Mouse (Mus musculus): Measurements from ENCODE around the gene Crcp. TPM values are rescaled to one million over a fixed set of nuclear protein-coding genes. Genes with fewer than 3 reads are reported as not detected.

Gene Crcp
- total and polyA plus RNA-seq, 3 experiments, result 42.3 to 63.2 (median 58.3) TPM

DNA sequence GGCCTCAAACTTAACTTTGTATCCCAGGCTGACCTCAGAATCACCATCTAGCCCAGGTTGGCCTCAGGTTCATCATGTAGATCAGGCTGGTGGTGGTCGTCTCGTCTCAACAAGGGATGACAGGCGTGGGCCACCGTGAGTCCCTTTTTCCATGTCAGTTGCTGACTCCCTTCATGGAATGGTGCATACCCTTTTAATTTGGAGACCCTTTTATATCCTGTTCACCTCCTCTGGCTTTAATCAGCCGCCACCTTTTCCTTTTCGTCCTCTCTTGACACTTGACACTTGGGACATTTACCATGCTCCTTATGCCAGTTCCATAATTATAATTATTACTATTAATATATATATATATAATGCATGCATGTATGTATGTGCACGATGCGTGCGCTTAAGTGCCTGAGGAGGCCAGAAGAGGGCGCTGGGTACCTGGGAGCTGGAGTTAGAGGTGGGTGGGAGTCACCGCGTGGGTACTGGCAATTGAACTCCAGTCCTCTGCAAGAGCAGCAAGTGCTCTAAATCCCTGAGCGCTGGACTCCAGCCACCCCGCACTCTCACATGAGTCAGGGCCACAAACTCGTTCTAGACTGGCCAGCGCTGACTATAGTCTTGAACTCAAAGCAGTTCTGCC lies 51.1 kb downstream of the Crcp start:
- Histone ChIP-seq H3K79me2 (replicated peaks; ENCODE audit: control insufficient read depth, extremely low read depth, insufficient read depth, poor library complexity, severe bottlenecking) (peaks cover 23% of the 10 kb centered on the region), H3K36me3 (replicated peaks in 1 of 2; ENCODE audit: control insufficient read depth in 1 of 2, insufficient read depth in 1 of 2, low read length in 1 of 2) (peaks cover 13 to 39% of the 10 kb centered on the region in 2 experiments), H3K4me3 (replicated peaks in 1 of 3; ENCODE audit: low read depth in 2 of 3, low read length in 2 of 3, poor library complexity in 1 of 3) (peak overlapping the region; percentile 75 to 88 (median 77)), H3K9me3 (replicated peaks; ENCODE audit: low read length) (peaks cover 5% of the 10 kb centered on the region), H3K4me1 (ENCODE audit: control insufficient read depth in 1 of 2, insufficient read depth in 2 of 2) (peaks cover 11 to 46% of the 10 kb centered on the region in 2 experiments; a peak in 3 of 4 replicates), H3K4me2 (ENCODE audit: insufficient read depth, low read depth, poor library complexity, severe bottlenecking) (peak overlapping the region; percentile 56), H3K27me3 (replicated peaks) (no peaks in the 10 kb centered on the region), H3K27ac (ENCODE audit: insufficient read depth, low read depth) (0 out of 2 replicates have a peak overlapping the region, but pooled peaks have one; percentile 62), H3K9ac (ENCODE audit: insufficient read depth, low read depth) (peak overlapping the region; percentile 87)
- DNase-seq (ENCODE audit: extremely low read depth), result no peak
- in situ Hi-C loops (cut with MboI; ENCODE audit: low pct_ligation_motif_present, low pct_unique_long_range_greater_than_20kb, low sequenced_read_pairs), result no loop called here
- no peak for TF ChIP-seq CHD2 (IDR thresholded peaks at IDR 0.05; ENCODE audit: low read length)
- TF ChIP-seq CTCF (conservative IDR thresholded peaks at IDR 0.05 in 1 of 2, IDR thresholded peaks at IDR 0.05 in 1 of 2; ENCODE audit: low read depth in 2 of 2, low read length in 2 of 2), result peak; percentile 18 to 49; a peak in 2 of 4 replicates
- TF ChIP-seq SMC3 (IDR thresholded peaks at IDR 0.05; ENCODE audit: low read depth, low read length), result peak; percentile 37
- 0 out of 2 replicates have a peak, but pooled peaks have one; percentile 72 for TF ChIP-seq CHD1 (IDR thresholded peaks at IDR 0.05; ENCODE audit: low read depth, low read length)
- peak; percentile 30 for TF ChIP-seq RAD21 (IDR thresholded peaks at IDR 0.05; ENCODE audit: low read depth, low read length)
- TF ChIP-seq UBTF (IDR thresholded peaks at IDR 0.05; ENCODE audit: low read depth, low read length), result no peak
- dilution Hi-C loops (cut with MboI; ENCODE audit: extremely low pct_ligation_motif_present, extremely low pct_unique_long_range_greater_than_20kb, low sequenced_read_pairs), result no loop called here

DNA sequence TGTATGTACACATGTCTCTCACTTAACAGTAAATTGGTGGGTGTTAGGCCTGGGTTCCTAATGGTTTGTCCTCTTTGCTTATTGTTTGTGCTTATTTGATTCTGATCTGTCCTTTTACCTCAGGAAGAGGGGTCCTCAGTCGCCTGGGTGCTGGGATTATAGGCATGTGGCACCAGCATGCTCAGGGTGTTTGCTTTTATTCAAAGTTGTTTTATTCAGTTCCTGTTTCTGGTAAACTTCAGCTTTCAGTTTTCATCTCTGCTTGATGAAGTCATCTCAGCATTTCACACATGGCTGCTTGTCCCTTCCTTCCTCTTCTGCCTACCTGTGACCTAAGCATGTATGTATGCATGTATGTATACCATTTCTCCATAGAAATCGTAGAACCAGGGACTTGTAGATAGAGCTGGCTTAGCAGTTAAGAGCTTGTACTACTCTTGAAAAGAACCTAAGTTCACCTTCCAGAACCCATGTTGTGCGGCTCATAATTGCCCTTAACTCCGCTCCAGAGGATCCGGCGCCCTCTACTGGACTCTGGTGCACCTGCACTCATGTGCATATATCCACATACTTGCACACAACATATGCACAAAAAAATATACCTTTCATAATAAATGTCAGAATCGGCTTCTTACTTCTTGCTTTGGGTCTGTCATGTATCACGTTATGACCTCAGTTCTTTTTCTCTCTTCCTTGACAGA lies 52.2 kb downstream of the Crcp start:
- H3K4me2 ChIP-seq (ENCODE audit: insufficient read depth, low read depth, poor library complexity, severe bottlenecking), result peak overlapping the region; percentile 19
- H3K4me3 ChIP-seq (replicated peaks in 1 of 3; ENCODE audit: low read depth in 2 of 3, low read length in 2 of 3, poor library complexity in 1 of 3), result no peak overlapping the region
- H3K36me3 ChIP-seq (replicated peaks in 1 of 2; ENCODE audit: control insufficient read depth in 1 of 2, insufficient read depth in 1 of 2, low read length in 1 of 2), result peaks cover 13 to 50% of the 10 kb centered on the region in 2 experiments
- H3K27ac ChIP-seq (ENCODE audit: insufficient read depth, low read depth), result peak overlapping the region; percentile 62
- peaks cover 11 to 46% of the 10 kb centered on the region in 2 experiments; a peak in 3 of 4 replicates for H3K4me1 ChIP-seq (ENCODE audit: control insufficient read depth in 1 of 2, insufficient read depth in 2 of 2)
- peaks cover 8% of the 10 kb centered on the region for H3K9me3 ChIP-seq (replicated peaks; ENCODE audit: low read length)
- peaks cover 28% of the 10 kb centered on the region for H3K79me2 ChIP-seq (replicated peaks; ENCODE audit: control insufficient read depth, extremely low read depth, insufficient read depth, poor library complexity, severe bottlenecking)
- in situ Hi-C loops (cut with MboI; ENCODE audit: low pct_ligation_motif_present, low pct_unique_long_range_greater_than_20kb, low sequenced_read_pairs), result no loop called here
- no peak overlapping the region for H3K9ac ChIP-seq (ENCODE audit: insufficient read depth, low read depth)
- TF ChIP-seq TCF12 (IDR thresholded peaks at IDR 0.05; ENCODE audit: low read depth, low read length) (peak; percentile 12; the same call in 1 of the 2 replicates), ETS1 (conservative IDR thresholded peaks at IDR 0.05; ENCODE audit: low read depth, low read length) (peak; percentile 70), MAX (IDR thresholded peaks at IDR 0.05; ENCODE audit: low read length) (peak; percentile 86), HCFC1 (IDR thresholded peaks at IDR 0.05; ENCODE audit: low read depth, low read length) (no peak), SMC3 (IDR thresholded peaks at IDR 0.05; ENCODE audit: low read depth, low read length) (no peak; the same call in 1 of the 2 replicates), EP300 (IDR thresholded peaks at IDR 0.05; ENCODE audit: low read length) (peak; percentile 84), MYC (IDR thresholded peaks at IDR 0.05; ENCODE audit: low read depth, low read length) (peak; percentile 97), JUND (conservative IDR thresholded peaks at IDR 0.05; ENCODE audit: low read depth, low read length) (peak; percentile 46; the same call in 1 of the 2 replicates), IRF4 (IDR thresholded peaks at IDR 0.05; ENCODE audit: low read depth, low read length) (peak; percentile 62; the same call in 1 of the 2 replicates), CTCF (conservative IDR thresholded peaks at IDR 0.05 in 1 of 2, IDR thresholded peaks at IDR 0.05 in 1 of 2; ENCODE audit: low read depth in 2 of 2, low read length in 2 of 2) (peak; percentile 28 to 48; a peak in 2 of 4 replicates), BHLHE40 (IDR thresholded peaks at IDR 0.05; ENCODE audit: low read depth, low read length) (peak; percentile 64; the same call in 1 of the 2 replicates), KAT2A (IDR thresholded peaks at IDR 0.05; ENCODE audit: insufficient replicate concordance, low read length) (no peak), CHD2 (IDR thresholded peaks at IDR 0.05; ENCODE audit: low read length) (no peak), POLR2AphosphoS2 (IDR thresholded peaks at IDR 0.05; ENCODE audit: low read depth, low read length) (no peak), JUN (IDR thresholded peaks at IDR 0.05; ENCODE audit: insufficient read depth, low read depth, low read length) (peak; percentile 78)
- H3K27me3 ChIP-seq (replicated peaks), result no peaks in the 10 kb centered on the region
- dilution Hi-C loops (cut with MboI; ENCODE audit: extremely low pct_ligation_motif_present, extremely low pct_unique_long_range_greater_than_20kb, low sequenced_read_pairs), result no loop called here
- DNase-seq (ENCODE audit: extremely low read depth), result peak; percentile 75

Measured in CH12.LX (cell line).